Mouse (Mus musculus) yolk sac, embryonic 10.5 days (tissue): ENCODE results near the gene Olfr1043.
"Not testable (repeated sequence)": the region's sequence is repeated elsewhere in the genome, so short reads cannot be mapped to it uniquely, and the experiment has no call there.

Experiments used
- DNase-seq: peaks from one replicate; pipeline ENCODE4 v3.0.0-alpha.2; 2017; ENCODE audit warnings: low spot score

Olfr1043 gene

GRCm38 (mm10) chr2:86167422-86167821, at the start of gene Olfr1043:
TSS of gene Olfr1043 (minus strand) at chr2:86167522.
- DNase-seq, result no peak

GRCm38 (mm10) chr2:86202909-86203308, 35.6 kb upstream of the Olfr1043 start, which contains the start of gene Olfr1045:
TSS of gene Olfr1045 (minus strand) at chr2:86203009.
- no peak for DNase-seq

GRCm38 (mm10) chr2:86195863-86196262, 28.5 kb upstream of the Olfr1043 start:
- DNase-seq, result no peak

GRCm38 (mm10) chr2:86185583-86185982, 18.3 kb upstream of the Olfr1043 start, which contains the start of gene Olfr52:
TSS of gene Olfr52 (minus strand) at chr2:86185683.
- no peak for DNase-seq

- DNase-seq, result no peak
These were observed 12.6 kb upstream of the Olfr1043 start for GRCm38 (mm10) chr2:86179950-86180349.

- no peak for DNase-seq
These were observed 10.4 kb upstream of the Olfr1043 start, which contains the start of gene Olfr1044 for GRCm38 (mm10) chr2:86177720-86178119. TSS of gene Olfr1044 (minus strand) at chr2:86177820.

GRCm38 (mm10) chr2:86175422-86175821, 8.1 kb upstream of the Olfr1043 start:
- DNase-seq, result not testable (repeated sequence)

GRCm38 (mm10) chr2:86161738-86162137, 5.6 kb downstream of the Olfr1043 start, which contains the start of gene Olfr1042:
TSS of gene Olfr1042 (minus strand) at chr2:86161838.
- no peak for DNase-seq

GRCm38 (mm10) chr2:86146632-86147031, 20.7 kb downstream of the Olfr1043 start, which contains the start of gene Olfr1040:
TSS of gene Olfr1040 (minus strand) at chr2:86146732.
- DNase-seq, result no peak

- DNase-seq, result no peak
These were observed 31.5 kb downstream of the Olfr1043 start, which contains the start of gene Olfr1039 for GRCm38 (mm10) chr2:86135828-86136227. TSS of gene Olfr1039 (minus strand) at chr2:86135928.
